Mouse (Mus musculus): ENCODE measurements around the gene Rspo1.

Gene Rspo1

DNA sequence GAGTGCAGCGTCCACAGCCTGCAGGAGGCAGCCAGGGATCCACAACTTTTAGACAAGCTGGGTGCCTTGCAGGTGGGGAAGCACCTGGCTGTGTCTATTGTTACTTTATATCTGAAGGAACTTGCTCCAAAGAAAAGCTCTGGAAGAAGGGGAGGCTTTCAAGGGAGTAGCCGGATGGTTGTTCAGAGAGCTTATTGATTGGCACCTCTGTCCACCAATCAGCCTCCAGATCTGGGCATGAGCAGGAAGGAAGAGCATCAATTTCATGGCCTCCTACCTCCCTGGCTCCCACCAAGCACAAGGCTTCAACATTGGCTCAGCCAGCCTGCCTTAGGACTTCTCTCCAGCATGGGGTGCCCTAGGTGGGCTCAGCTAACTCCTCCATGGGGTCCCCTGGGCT, 12.9 kb upstream of the Rspo1 start:
- no peak for DNase-seq

DNA sequence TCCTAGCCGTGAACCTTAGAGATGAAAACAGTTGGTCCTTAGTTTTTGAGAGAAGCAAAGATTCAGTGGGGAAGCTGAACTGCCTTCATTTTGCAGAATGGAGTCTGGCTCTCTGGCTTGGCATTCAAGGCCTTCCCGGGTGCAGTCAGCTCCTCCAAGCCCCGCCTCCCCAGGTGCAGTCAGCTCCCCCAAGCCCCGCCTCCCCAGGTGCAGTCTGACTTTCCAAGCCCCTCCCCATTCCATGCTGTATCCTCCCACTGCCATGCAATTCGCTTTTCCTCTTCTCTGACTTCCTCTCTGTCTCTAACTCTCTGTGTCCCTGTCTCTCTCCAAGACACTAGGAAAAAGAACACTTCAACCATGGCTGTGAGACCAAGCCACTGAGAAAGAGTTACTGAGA, 8.0 kb upstream of the Rspo1 start:
- peak; percentile 76 for DNase-seq

- peak; percentile 20 for DNase-seq
Observed at GRCm38 (mm10) chr4:124983893-124984526, 2.2 kb upstream of the Rspo1 start.

GRCm38 (mm10) chr4:124984871-124985670, 1.2 kb upstream of the Rspo1 start:
- DNase-seq = peak; percentile 19

- no peak for DNase-seq
Observed at GRCm38 (mm10) chr4:124986739-124987710, 795 bp downstream of the Rspo1 start.

DNA sequence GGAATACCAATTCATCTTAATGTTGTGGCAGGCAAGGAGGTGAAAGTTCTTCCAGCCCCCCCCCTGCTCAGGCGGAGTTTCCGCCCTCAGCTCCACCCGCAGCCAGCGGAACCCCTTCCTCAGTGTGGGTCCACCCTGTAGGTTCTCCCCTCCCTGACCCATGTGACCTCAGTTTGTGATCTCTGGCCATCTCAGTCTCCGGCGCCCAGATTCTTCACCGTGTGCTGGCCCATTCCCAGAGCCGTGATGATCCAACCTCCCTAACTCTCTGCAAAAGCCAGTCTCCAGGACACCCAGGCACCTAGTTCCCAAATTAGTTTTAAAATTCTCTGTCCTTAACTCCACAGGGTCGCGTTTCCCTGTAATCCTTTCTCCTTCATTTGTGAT, 1.5 kb downstream of the Rspo1 start:
- no peak for DNase-seq

DNA sequence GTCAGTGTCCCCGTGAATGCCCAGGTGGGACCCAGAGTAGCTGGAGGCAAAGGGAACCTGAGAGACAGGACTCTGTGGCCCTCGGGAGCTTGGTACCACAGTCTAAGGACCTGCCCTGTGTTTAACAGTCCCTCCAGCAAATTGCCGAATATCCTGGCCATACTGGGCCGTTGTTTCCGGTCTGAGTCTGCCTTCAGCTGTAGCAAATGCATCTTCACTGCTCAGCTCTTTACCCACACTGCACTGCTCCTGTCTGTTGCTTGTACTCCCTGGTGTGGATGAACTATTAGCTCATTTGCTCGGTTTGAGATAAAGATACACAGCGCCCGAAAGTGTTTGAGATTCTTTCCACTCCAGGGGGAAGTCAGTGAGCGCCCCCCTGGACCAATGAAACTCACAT, 2.2 kb downstream of the Rspo1 start:
- DNase-seq = no peak

- DNase-seq = peak; percentile 20
Observed at GRCm38 (mm10) chr4:124989787-124990253, 3.6 kb downstream of the Rspo1 start.

GRCm38 (mm10) chr4:124990325-124990724, 4.1 kb downstream of the Rspo1 start:
- DNase-seq = no peak

DNA sequence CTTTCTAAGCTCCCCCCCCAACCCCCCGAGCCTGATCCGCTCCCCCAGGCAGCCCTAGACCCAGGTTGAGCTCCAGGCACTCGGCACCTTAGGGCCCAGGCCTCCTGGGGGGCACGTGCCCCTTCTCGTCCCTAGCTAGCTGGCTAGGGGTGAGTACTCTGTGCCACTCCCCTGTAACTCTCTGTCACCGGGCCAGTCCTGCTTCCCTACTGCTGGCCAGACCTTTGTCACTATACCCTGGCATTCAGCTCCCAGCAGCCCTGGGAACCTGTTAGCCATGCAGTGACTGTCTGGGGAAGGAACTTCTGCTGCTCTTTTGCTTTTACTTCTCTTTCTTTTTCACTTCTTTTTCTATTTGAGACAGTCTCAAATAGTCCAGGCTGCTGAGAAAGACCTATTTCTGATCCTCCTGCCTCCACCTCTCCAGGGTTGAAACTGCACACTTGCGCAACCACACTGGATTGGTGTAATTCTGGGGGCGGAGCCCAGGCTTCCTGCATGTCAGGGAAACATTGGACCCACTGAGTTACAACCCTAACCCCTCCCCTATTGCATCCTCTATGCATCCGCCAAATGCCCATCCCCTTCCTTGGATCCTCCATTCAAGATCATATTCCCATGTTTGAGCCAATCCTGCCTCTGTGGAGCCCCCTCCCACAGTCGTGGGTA, 11.4 kb downstream of the Rspo1 start:
- no peak for DNase-seq

GRCm38 (mm10) chr4:124999548-124999947, 13.3 kb downstream of the Rspo1 start:
- no peak for DNase-seq

- DNase-seq = no peak
Observed at GRCm38 (mm10) chr4:125002978-125003377, 16.7 kb downstream of the Rspo1 start.

GRCm38 (mm10) chr4:125004886-125005285, 18.7 kb downstream of the Rspo1 start:
- no peak for DNase-seq

- no peak for DNase-seq
Observed at GRCm38 (mm10) chr4:125007460-125007859, 21.2 kb downstream of the Rspo1 start.

DNA sequence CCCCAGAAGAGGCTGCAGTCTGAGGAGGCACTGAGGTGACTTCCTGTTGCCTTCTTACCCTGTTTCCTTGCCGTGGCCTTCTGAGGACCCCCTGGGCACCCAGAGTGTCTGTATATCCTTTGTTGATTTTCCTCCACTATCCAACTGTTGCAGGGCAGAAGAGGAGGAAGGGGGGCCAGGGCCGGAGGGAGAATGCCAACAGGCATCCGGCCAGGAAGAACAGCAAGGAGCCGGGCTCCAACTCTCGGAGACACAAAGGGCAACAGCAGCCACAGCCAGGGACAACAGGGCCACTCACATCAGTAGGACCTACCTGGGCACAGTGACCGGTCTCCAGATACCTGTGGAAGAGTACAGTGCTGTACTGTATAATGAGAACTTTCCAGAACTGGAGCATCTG, 22.0 kb downstream of the Rspo1 start:
- DNase-seq = no peak

DNA sequence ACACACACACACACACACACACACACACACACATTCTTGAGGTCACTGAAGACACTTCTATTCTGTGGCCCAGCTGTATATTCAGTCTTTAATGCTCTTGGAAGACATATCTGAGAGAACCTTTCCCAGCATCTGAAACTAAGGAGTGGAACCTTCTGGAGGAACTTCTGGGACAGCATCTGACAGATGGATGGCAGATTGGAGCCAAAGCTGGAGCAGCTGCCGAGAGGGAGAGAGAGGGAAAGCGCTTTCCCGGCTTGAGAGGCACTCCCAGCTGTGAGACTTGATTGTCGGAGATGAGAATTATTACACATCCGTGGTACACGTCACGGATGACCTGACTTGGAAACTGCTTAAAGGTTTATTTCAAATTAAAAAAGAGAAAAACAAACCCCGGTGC, 22.5 kb downstream of the Rspo1 start:
- DNase-seq = no peak

DNA sequence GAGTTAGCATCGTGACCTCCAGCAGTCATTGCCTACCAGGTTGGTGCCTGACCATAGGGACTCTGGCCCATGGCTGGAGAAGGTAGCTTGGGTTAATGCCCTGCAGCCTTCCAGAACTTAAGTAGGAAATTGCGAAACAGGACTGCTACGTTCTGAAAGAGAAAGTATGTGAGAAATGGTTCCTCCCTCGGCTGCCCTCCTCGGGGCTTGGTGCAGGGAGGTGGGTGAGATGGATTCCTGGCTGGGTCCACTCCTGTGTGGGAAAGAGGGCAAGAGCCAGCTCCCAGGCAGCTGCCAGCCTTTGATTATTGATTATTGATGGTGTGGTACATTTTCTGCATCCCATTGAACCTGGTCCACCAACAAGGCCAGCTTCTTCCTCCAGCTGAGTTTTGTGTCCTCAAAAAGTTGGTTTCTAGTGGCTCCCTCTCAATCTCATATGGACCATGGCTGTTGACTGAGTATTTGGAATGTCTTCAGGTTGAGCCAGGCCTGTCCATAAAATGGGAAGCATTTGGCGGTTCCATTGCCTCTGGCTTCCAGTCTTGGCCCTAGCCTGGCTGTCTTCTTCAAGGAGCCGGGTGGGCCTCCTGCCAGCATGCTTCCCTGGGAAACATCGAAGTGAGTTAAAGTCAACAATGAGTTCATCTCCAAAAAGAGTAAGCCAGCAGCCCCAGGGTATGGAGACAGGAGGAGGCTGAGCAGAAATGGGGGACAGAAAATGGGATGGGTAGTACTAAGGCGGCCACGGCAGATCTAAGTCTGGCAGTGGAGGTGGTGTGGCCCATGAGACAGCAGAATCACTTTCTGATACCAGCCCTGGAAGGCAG, 29.8 kb downstream of the Rspo1 start, which contains the start of gene Gnl2:
Gene Gnl2, plus strand, starts transcription at position 780 of the 830 bp plus-strand sequence.
- peak; percentile 65 for DNase-seq

DNA sequence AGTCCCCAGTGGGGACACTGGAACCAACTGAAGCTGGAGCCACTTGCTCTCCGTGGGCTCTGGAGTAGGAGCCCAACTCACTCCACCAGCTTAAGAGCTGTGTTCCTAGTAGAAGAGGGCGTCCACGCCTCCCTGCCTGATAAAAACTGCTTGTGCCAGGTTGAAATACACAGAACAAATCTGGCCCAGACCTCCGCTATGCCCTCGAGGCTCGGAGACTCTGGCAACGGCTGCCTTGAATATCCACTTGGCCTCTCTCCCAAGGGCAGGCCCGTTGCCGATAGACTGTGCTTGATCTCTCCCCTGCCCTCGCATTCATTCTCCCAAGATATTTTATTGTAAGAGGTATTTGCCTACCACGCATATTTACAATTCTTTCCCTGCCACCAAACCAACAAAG, 31.2 kb downstream of the Rspo1 start:
- DNase-seq = peak; percentile 69

DNA sequence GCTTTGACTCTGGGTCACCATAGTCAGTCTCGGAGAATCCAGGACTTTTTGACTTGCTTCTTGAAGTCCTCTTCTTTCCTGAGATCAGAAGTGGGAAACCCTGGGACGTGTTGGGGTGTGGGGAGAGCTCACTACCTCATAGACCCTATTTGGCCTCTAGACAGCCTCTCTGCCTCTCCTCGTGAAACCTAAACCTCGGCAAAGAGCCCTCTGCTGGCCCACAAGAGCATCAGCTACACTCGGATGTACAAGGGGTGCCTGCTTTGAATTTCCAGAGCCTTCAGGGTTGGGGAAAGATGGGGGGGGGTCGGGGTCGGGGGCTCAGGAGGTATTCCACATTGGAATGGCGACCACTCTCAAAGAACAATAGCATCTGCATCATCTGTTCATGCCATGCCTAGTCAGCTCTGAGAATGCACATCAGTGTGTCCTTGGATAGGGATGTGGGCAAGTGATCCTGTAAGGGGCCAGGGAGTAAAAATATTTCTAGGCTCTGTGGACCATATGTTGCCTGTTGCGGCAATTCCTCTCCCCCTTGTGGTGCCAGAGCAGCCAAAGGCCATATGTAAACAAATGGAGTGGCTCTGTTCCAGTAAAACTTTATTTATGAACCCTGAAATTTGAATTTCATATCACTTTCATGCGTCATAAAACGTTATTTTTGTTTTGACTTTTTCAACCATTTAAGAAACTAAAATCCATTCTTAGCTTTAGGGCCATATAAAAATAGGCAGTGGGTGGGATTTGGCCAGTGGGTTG, 34.7 kb downstream of the Rspo1 start:
- no peak for DNase-seq

DNA sequence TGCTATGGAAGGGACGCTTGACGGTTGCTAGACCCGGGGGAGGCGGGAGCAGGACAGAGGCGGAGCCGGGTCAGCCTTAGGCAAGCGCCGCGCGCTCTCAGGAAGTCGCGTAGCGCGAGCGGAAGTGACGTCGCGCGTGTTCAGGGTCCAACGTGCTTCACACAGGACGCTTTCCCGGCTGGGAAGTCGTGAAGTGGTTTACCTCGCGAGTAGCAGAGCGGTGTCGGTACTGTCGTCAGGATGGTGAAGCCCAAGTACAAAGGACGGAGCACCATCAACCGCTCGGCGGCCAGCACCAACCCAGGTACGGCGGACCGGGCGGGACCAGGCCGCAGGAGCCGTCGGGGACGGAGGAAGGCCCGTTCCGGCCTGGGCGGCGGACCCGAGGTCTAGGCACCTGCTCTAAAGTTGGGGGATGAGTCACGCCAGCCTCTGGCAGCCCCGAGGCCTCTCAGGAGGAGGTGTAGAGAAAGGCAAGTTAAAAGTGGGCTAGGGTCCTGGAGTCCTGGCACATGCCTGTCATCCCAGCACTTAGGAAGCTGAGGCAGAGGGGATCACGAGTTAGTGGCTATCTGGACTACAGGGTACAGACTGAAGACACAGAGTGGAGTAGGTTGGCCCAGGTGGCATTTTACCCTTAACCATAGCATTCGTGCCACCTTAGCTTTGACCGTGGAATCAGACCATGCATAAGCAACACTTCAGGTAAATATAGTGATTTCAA, 43.8 kb downstream of the Rspo1 start:
- DNase-seq = peak; percentile 98
